Mouse (Mus musculus) heart, adult 2 months (tissue): ENCODE measurements around the gene Mllt11. TPM values are rescaled to one million over a fixed set of nuclear protein-coding genes. Genes with fewer than 3 reads are reported as not detected.

Source experiments
- DNase-seq, 2 experiments: peaks; one replicate each; pipeline ENCODE4 v3.0.0; 2021
- H3K27ac ChIP-seq: fragments of 200-600 bp; 2 replicates; pipeline ENCODE4 v1.8.1; 2022
- H3K27me3 ChIP-seq: fragments of 200-500 bp; 2 replicates; pipeline ENCODE4 v1.6.1; 2012; ENCODE audit warnings: mild to moderate bottlenecking, low read length, inconsistent platforms, mixed read lengths; ENCODE audit not compliant: control insufficient read depth, insufficient read depth
- H3K36me3 ChIP-seq: fragments of 200-500 bp; 2 replicates; pipeline ENCODE4 v1.6.1; 2012; ENCODE audit warnings: low read length, inconsistent platforms; ENCODE audit not compliant: control insufficient read depth, insufficient read depth
- H3K4me1 ChIP-seq: fragments of 200-500 bp; 2 replicates; pipeline ENCODE4 v1.6.1; 2011; ENCODE audit warnings: low read length; ENCODE audit not compliant: control insufficient read depth, insufficient read depth
- H3K4me3 ChIP-seq: fragments of 200-600 bp; 2 replicates; pipeline ENCODE4 v1.8.1; 2022
- H3K79me2 ChIP-seq: fragments of 200-500 bp; replicated peaks from 2 replicates; pipeline ENCODE4 v1.6.1; 2012; ENCODE audit warnings: mild to moderate bottlenecking, inconsistent platforms, low read length, moderate library complexity, mixed read lengths; ENCODE audit not compliant: control insufficient read depth, insufficient read depth
- H3K9ac ChIP-seq: fragments of 200-500 bp; 2 replicates; pipeline ENCODE4 v1.6.1; 2012; ENCODE audit warnings: low read depth, mild to moderate bottlenecking, control low read depth, inconsistent platforms, low read length, mixed read lengths
- CTCF ChIP-seq: fragments of 200-600 bp; IDR thresholded peaks from 2 replicates; pipeline ENCODE4 v1.8.1; 2022; ENCODE audit warnings: antibody characterized with exemption, mild to moderate bottlenecking, moderate library complexity
- EP300 ChIP-seq: fragments of 200-500 bp; IDR thresholded peaks from 2 replicates; pipeline ENCODE4 v1.6.1; 2011; ENCODE audit warnings: low read depth, low read length, control low read depth; ENCODE audit not compliant: insufficient read depth
- POLR2A ChIP-seq: fragments of 200-500 bp; IDR thresholded peaks from 2 replicates; pipeline ENCODE4 v1.6.1; 2011; ENCODE audit warnings: mild to moderate bottlenecking, low read depth, low read length, control low read depth; ENCODE audit not compliant: insufficient read depth
- WGBS: fragments of 180-500 bp; shearing (Covaris S2); methylation state at CpG from one replicate; pipeline ENCODE4 v1.1.7; 2018; 5-methylcytosine and 5-hydroxymethylcytosine counted together
- intact Hi-C: fragments of 180-260 bp; cut with DNase I; formaldehyde crosslinking; loops from one replicate; pipeline ENCODE4 v1.15.1; 2025
- polyA plus RNA-seq: library from polyadenylated mRNA; depleted of rRNA; stranded (reverse); fragments of >200 nt; gene quantifications from 2 replicates; pipeline ENCODE4 v1.2.3, GENCODE M21; 2012
- total RNA-seq, 2 experiments: library from RNA; stranded (reverse); gene quantifications; 2 replicates each; pipeline ENCODE4 v1.2.3; 2021

Gene Mllt11
- total and polyA plus RNA-seq, 3 experiments = 5.6 to 13.7 (median 6.9) TPM

GRCm38 (mm10) chr3:95250361-95250760, 18.4 kb upstream of the Mllt11 start:
- no peak for TF ChIP-seq CTCF
- TF ChIP-seq POLR2A = no peak
- TF ChIP-seq EP300 = no peak
- WGBS = 86% methylated on average over 5 of the region's 5 CpGs
- Histone ChIP-seq H3K27ac (no peak overlapping the region), H3K79me2 (no peaks in the 10 kb centered on the region), H3K36me3 (no peaks in the 10 kb centered on the region), H3K27me3 (no peaks in the 10 kb centered on the region), H3K9ac (no peak overlapping the region), H3K4me3 (no peak overlapping the region), H3K4me1 (no peaks in the 10 kb centered on the region)
- intact Hi-C loops = no loop called here
- DNase-seq = no peak

GRCm38 (mm10) chr3:95247660-95248336, 15.8 kb upstream of the Mllt11 start:
- H3K27me3 ChIP-seq = no peaks in the 10 kb centered on the region
- TF ChIP-seq CTCF = no peak
- no peak for DNase-seq
- H3K36me3 ChIP-seq = no peaks in the 10 kb centered on the region
- no peaks in the 10 kb centered on the region for H3K79me2 ChIP-seq
- H3K4me3 ChIP-seq = no peak overlapping the region
- no peak overlapping the region for H3K27ac ChIP-seq
- 58% methylated on average over 1 of the region's 1 CpGs for WGBS
- intact Hi-C loops = no loop called here
- no peak overlapping the region for H3K9ac ChIP-seq
- no peaks in the 10 kb centered on the region for H3K4me1 ChIP-seq

DNA sequence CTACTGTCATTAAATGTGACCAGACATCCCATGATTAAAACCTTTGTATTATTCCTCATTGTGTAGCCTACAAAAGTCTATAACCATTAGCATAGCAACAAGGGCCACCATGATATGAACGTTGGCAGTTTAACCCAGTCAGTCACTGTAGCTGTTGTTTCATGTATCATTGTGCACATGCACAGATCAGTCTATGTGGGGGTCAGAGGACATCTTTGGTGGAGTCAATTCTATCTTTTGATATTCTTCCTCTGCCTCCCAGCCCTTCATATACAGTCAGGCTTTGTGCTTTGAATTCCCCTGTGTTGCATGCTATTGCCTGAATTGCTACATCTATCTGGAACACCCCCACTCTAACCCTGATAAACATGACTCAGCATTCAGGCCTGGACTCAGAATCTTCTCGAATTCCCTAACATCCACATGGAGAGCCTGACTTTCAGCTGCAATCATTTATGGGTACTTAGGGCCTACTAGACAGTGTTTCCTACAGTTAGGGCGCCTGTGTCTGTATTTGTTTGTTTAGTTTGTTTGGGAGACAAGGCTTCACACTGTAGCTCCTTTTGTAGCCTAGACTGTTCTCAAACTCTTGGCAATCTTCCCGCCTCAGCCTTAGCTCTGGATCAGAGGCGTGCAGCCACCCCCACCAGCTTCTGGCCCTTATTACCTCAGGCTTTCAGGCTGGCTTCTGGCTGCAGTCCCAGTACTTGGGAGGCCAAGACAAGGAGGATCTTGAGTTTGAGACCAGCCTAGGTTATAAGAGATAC, 14.7 kb upstream of the Mllt11 start:
- WGBS = 67% methylated on average over 5 of the region's 5 CpGs
- Histone ChIP-seq H3K27ac (no peak overlapping the region), H3K4me1 (no peaks in the 10 kb centered on the region), H3K9ac (no peak overlapping the region), H3K36me3 (no peaks in the 10 kb centered on the region), H3K4me3 (no peak overlapping the region), H3K27me3 (no peaks in the 10 kb centered on the region), H3K79me2 (no peaks in the 10 kb centered on the region)
- TF ChIP-seq POLR2A (no peak), CTCF (no peak), EP300 (no peak)
- intact Hi-C loops = no loop called here
- peak in 1 of 2 experiments; percentile 45 for DNase-seq

DNA sequence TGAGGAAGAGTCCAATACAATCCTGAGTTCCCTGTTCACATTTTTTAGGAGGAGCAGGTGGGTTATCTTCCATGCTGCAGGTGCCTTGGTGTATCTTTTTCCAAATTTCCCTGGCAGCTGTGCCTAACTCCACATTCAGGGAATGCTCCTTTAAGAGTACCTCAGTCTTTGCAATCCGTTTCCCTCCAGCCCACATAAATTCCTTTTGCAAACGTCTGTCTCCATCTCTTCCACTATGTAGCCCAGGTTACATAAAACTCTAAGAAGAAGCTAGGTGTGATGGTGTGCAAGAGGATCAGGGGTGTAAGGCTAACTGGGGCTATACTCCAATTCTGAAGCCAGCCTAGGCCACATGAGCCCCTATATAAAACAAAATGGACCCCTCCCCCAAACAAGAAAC, 11.1 kb upstream of the Mllt11 start:
- H3K27me3 ChIP-seq = no peaks in the 10 kb centered on the region
- 73% methylated on average over 2 of the region's 2 CpGs for WGBS
- intact Hi-C loops = no loop called here
- no peaks in the 10 kb centered on the region for H3K4me1 ChIP-seq
- DNase-seq = no peak
- H3K27ac ChIP-seq = no peak overlapping the region
- no peak overlapping the region for H3K4me3 ChIP-seq
- no peak overlapping the region for H3K9ac ChIP-seq
- H3K79me2 ChIP-seq = no peaks in the 10 kb centered on the region
- TF ChIP-seq POLR2A (no peak), CTCF (no peak), EP300 (no peak)
- no peaks in the 10 kb centered on the region for H3K36me3 ChIP-seq

DNA sequence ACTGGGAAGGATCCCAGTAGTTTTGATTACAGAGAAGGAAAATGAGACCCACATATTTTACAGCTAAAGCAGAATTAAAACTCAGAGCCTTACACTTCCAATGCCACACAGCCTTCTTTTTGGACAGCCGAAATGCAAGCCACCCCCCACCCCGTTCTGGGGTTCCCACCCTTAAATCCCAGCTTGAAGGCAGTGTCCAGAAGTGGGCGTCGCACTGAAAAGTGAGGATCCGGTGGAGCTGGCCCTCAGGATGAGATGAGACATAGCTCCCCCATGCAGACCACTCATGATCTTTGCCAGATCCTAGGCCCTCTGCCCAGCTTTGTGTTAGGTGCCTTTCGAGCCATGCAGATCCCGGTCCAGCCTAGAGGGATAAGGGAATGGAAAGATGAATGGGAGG, 9.5 kb upstream of the Mllt11 start, which contains the start of gene Gm128:
Gene Gm128, minus strand, starts transcription at position 101 of the 400 bp plus-strand sequence.
- DNase-seq = no peak
- Histone ChIP-seq H3K36me3 (no peaks in the 10 kb centered on the region), H3K4me1 (peaks cover 5% of the 10 kb centered on the region), H3K27me3 (no peaks in the 10 kb centered on the region), H3K79me2 (no peaks in the 10 kb centered on the region), H3K27ac (no peak within 1 kb of the TSS), H3K9ac (no peak within 1 kb of the TSS), H3K4me3 (no peak within 1 kb of the TSS)
- WGBS = 64% methylated on average over 7 of the region's 7 CpGs
- TF ChIP-seq POLR2A = no peak
- no peak for TF ChIP-seq EP300
- TF ChIP-seq CTCF = no peak
- intact Hi-C loops = no loop called here

GRCm38 (mm10) chr3:95240900-95241299, 8.9 kb upstream of the Mllt11 start:
- 58% methylated on average over 15 of the region's 17 CpGs for WGBS
- H3K4me3 ChIP-seq = no peak overlapping the region
- intact Hi-C loops = no loop called here
- H3K79me2 ChIP-seq = no peaks in the 10 kb centered on the region
- H3K27me3 ChIP-seq = no peaks in the 10 kb centered on the region
- no peak overlapping the region for H3K9ac ChIP-seq
- H3K4me1 ChIP-seq = peaks cover 5% of the 10 kb centered on the region
- TF ChIP-seq CTCF = no peak
- no peak for DNase-seq
- H3K27ac ChIP-seq = no peak overlapping the region
- H3K36me3 ChIP-seq = no peaks in the 10 kb centered on the region
